Mouse (Mus musculus) c-Kit-positive CD71-negative TER-119-negative erythroid progenitor cells, embryonic 14.5 days (primary cell): ENCODE measurements at regions not wholly inside any gene's neighbourhood (a gene's known extent, or its start where the extent isn't known, plus 50 kb on each side); places are given as distances from the start of the nearest gene placed in this dataset.

Experiments
- DNase-seq: peaks from one replicate; pipeline ENCODE4 v3.0.0-alpha.2; 2013; ENCODE audit warnings: low read depth

- no peak for DNase-seq
These were observed 155.2 kb upstream of the Tox3 start for GRCm38 (mm10) chr8:90503306-90503705.

- no peak for DNase-seq
These were observed 154.7 kb upstream of the Tox3 start for GRCm38 (mm10) chr8:90502879-90503278.

GRCm38 (mm10) chr8:90499315-90499714, 151.2 kb upstream of the Tox3 start:
- DNase-seq: no peak

- no peak for DNase-seq
These were observed 148.6 kb upstream of the Tox3 start for GRCm38 (mm10) chr8:90496658-90497163.

- DNase-seq: no peak
These were observed 147.8 kb upstream of the Tox3 start for GRCm38 (mm10) chr8:90495943-90496371.

GRCm38 (mm10) chr8:90492521-90493225, 144.5 kb upstream of the Tox3 start:
- no peak for DNase-seq

GRCm38 (mm10) chr8:90491691-90492090, 143.5 kb upstream of the Tox3 start:
- no peak for DNase-seq

GRCm38 (mm10) chr8:90490734-90491441, 142.7 kb upstream of the Tox3 start:
- no peak for DNase-seq

GRCm38 (mm10) chr8:90486556-90486955, 138.4 kb upstream of the Tox3 start:
- DNase-seq: no peak

GRCm38 (mm10) chr8:90478149-90478548, 130.0 kb upstream of the Tox3 start:
- DNase-seq: no peak

- DNase-seq: no peak
These were observed 125.9 kb upstream of the Tox3 start for GRCm38 (mm10) chr8:90474066-90474465.

GRCm38 (mm10) chr8:90470826-90471225, 122.7 kb upstream of the Tox3 start:
- DNase-seq: no peak

- DNase-seq: no peak
These were observed 115.6 kb upstream of the Tox3 start for GRCm38 (mm10) chr8:90463708-90464107.

GRCm38 (mm10) chr8:90455321-90455720, 107.2 kb upstream of the Tox3 start:
- no peak for DNase-seq

GRCm38 (mm10) chr8:90454130-90454529, 106.0 kb upstream of the Tox3 start:
- no peak for DNase-seq

GRCm38 (mm10) chr8:90441058-90441851, 93.1 kb upstream of the Tox3 start:
- no peak for DNase-seq

GRCm38 (mm10) chr8:90414021-90414420, 65.9 kb upstream of the Tox3 start:
- no peak for DNase-seq
